Mouse (Mus musculus): ENCODE results near the gene Abcb9.

- TF ChIP-seq CTCF (IDR thresholded peaks at IDR 0.05; ENCODE audit: low read depth) (no peak), EP300 (IDR thresholded peaks at IDR 0.05; ENCODE audit: low read depth) (no peak)
Observed at GRCm38 (mm10) chr5:124114276-124115025, 18.9 kb upstream of the Abcb9 start.
